Mouse (Mus musculus) granulocyte monocyte progenitor cell, adult 5-6 weeks (primary cell): Measurements from ENCODE around the gene Tnip1. TPM values are rescaled to one million over a fixed set of nuclear protein-coding genes. Genes with fewer than 3 reads are reported as not detected.

Experiments
- ATAC-seq: replicated peaks from 2 replicates; pipeline ENCODE4 v1.8.0; 2016; ENCODE audit warnings: mild to moderate bottlenecking, moderate TSS enrichment, inconsistent platforms; ENCODE audit not compliant: poor library complexity, severe bottlenecking
- total RNA-seq, 2 experiments: library from RNA; stranded (forward) in 1 of 2; stranded (reverse) in 1 of 2; fragments of 200-712, 200-1000 nt in 1 of 2; fragments of >200 nt in 1 of 2; fragmentation: Nextera tagmentation in 1 of 2; gene quantifications; 2 replicates each; pipeline ENCODE4 v1.2.3; 2014 to 2017

The Tnip1 gene
- total RNA-seq, 2 experiments from 2014 or later, result 27.7 to 28.0 TPM

DNA sequence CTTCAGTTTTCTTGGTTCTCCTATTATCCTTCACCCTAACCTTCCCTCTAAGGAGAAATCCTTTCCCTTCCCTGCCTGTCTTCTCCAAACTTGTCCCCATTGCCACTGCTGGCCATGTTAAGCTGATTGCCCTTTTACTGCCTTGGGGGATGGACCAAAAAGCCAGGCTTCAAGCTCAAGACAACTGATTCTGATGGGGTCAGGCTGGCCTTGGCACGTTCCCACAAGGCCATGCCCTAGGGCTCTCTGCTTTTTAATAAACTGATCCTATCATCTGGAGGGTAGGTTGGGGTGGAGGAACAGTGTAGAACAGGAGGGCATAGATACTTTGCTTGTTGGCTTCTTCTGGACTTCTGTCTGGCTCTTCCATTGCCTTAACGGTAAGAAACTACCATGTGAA, 77.3 kb downstream of the Tnip1 start:
- ATAC-seq, result no peak

DNA sequence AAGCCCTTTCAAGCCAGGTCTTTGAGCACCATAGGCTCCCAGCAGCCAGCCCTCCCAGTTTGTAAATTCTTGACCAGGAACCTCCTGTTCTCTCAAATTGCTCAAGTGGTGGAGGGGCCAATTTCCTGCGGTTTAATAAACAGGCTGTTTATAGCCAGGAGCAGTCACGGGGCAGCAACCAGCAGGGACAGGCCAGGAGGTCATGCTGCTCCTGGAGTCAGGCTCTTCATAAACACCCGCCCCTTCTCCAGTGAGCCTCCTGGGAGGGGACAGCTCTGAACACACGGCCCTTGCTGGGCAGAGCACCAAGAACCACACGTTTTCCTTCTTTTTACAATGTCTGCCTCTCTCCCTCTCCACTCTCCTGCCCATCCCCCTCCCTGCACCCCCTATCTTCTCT, 77.8 kb downstream of the Tnip1 start:
- peak; percentile 87 for ATAC-seq

DNA sequence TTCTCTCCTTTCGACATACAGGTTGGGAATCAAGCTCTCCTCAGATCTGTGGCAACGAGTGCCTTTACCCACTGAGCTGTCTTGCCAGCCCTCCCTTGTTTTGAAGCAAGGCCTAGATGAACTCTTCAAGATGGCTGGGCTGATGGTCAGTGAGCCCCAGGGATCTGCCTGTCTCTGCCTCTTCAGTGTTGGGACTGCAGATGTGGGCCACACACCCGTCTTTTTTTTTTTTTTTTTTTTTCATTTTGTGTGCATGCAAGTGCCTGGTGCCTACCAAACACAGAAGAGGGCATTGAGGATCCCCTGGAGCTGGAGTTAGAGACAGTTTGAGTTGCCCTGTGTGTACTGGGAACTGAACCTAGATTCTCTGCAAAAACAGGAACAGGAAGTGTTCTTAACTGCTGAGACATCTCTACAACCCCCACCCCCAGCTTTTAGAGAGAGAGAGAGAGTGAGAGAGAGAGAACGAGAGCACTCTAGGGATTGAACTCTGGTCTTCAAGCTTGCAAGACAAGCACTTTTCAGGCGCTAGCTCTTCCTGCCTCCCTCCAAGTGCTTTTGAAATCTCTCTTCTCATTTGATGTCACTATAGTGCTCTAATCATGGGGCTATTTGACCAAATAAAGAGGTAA, 78.4 kb downstream of the Tnip1 start:
- ATAC-seq, result peak; percentile 75

- ATAC-seq, result no peak
Measured at GRCm38 (mm10) chr11:54882671-54883070, 80.0 kb downstream of the Tnip1 start.

DNA sequence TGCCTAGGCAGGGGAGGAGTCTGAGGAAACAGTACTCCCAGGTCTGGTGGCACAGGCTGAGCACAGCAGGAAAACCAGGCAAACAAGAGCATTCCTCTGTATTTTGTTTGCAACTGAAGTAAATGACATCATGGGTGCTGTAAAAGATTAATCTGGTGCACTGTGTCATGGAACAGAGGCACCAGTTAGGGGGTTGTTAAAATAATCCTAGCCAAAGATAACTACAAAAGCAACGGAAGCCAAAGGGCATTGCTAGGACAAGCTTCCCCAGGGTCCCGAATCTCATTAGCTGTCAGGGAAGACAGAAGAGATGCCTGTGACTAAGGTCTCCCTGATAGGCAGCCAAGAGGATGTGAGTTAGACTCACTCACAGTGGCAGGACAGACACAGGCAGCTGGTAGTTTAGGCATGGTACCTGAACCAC, 81.7 kb downstream of the Tnip1 start:
- no peak for ATAC-seq

DNA sequence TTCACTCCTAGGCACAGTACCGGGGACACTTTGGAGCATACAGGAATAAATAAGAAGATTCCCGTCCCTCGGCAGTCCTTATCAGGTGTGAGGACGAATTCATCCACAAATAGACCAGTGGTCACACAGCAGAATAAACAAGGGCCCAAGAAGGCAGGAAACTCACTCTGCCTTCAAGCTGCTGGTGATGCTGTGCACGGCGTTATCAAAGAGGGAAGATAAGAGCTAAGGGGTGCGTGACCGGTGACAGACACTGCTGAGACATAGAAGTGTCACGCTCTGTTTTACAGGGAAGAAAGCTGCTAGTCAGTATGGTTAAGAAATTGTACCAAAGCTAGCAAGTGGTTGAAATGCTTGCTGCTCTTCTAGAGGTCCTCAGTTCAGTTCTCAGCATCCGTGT, 82.8 kb downstream of the Tnip1 start:
- no peak for ATAC-seq

DNA sequence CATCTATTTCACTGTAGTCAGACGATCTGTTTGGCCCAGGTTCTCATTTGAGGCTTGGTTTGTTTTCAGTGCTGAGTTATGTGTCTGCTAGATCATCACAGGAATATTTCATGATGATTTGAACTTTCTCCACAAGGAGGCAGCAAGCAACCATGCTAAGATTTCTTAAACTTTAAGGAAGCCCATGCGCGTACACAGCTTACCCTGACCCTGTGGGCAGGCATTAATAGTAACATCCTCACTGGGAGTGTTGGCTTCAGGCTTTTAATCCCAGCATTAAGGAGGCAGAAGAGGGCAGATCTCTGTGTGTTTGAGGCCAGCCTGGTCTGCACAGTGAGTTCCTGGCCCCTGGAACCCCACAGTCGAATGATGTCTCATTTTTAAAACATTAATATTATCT, 83.3 kb downstream of the Tnip1 start:
- peak; percentile 80 for ATAC-seq

- no peak for ATAC-seq
Measured at GRCm38 (mm10) chr11:54878893-54879292, 83.8 kb downstream of the Tnip1 start.

DNA sequence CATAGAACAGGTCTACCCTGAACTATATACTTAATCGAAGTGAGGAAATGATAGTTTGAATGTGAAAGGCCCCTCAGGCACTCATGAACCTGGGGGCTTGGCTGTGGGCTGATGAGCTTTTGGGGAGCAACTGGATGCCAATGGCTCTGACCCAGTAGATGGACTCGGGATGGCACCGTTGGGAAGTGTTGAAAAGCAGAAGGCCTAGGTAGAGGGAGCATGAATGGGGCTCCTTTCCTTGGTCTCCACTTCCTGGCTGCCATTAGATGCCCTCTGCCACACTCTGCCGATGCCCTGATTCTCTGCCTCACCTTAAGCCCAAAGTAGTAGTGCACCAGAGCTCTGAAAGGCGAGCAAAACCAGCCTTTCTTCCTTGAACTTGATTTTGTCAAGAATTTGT, 86.7 kb downstream of the Tnip1 start:
- ATAC-seq, result no peak

GRCm38 (mm10) chr11:54871831-54872537, 90.7 kb downstream of the Tnip1 start:
- ATAC-seq, result no peak

- ATAC-seq, result no peak
Measured at GRCm38 (mm10) chr11:54869318-54869717, 93.4 kb downstream of the Tnip1 start.

DNA sequence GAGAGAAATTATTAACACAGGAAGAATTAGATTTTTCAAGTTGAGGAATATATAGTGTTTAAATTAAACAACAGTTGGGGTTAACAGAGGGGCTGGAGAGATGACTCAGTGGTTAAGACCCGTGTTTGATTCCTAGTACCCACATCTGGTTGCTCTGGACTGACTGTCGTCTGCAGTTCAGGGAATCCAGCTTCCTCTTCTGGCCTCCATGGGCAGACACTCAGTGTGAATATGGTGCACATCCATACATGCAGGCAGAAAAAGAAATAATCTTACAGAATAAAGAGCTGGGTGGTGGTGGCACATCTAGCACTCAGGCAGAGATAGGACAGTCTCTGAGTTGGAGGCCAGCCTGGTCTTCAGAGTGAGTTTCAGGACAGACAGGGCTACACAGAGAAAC, 94.3 kb downstream of the Tnip1 start:
- no peak for ATAC-seq

DNA sequence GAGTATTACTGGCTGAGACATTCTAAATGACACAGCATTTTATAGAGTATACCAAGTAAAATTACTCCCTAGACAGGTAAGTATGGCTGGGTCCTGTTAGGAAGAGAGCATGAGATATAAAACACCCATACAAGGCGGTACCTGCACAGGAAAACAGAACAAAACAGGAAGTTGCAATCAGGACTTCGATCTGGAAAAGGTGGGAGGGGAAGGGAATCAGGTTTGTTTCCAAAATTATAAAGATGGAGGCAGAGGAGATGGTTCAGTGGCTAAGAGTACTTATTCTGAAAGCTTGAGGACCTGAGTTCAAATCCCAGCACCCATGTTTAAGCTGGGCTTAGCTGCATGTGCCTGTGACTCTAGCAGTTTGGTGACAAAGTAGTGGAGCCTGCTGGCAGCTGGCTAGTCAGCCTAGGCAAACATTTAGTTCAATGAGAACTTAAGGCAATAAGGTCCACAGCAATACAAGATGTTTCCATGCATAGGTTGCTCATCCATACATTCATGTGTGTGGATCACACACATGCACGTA, 94.7 kb downstream of the Tnip1 start:
- no peak for ATAC-seq

GRCm38 (mm10) chr11:54867049-54867385, 95.7 kb downstream of the Tnip1 start:
- no peak for ATAC-seq

DNA sequence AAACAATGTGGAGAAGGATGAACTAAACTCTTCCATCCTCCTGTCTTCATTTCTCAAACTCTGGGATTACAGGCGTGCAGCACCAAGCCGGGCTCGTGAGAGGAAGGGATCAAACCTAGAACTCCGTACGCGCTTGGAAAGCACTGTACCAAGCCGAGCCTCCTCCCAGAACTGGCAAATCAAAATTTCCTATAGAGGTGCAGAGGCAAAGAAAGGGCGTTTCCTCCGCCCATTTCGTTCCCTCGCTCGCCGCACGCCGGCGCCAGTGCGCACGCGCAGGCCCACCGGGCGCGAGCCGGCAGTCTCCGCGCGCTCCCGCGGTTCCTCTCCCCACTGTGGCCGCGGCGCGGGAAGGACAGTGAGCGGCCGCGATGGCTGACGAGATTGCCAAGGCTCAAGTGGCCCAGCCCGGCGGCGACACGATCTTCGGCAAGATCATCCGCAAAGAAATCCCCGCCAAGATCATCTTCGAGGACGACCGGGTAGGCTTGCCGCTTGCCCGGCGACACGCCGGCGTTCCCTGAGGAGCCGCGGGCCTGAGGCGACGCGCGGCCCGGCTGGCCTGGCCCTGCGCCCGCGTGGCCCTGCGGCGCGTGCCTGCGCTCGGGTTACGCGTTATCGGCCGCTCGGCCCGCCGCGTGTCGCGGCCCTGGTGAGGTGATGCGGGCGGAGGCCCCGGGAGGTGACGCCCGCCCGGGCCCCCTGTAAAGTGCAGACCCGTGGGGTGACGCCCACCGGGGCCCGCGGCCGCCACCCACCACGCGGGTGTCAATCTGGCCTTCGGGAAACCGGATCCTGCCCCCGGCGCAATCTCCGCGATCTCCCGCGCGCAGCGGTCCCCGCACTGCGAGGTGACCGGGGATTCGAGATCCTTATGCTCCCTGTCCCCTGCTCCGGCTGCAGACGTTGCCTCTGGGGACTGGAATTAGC, 96.3 kb downstream of the Tnip1 start, which contains the start of gene Hint1:
Gene Hint1, plus strand, starts transcription at position 265 of the 930 bp plus-strand sequence.
- ATAC-seq, result peak; percentile 71

GRCm38 (mm10) chr11:54865330-54866085, 97.2 kb downstream of the Tnip1 start:
- ATAC-seq, result no peak

GRCm38 (mm10) chr11:54862621-54863520, 99.8 kb downstream of the Tnip1 start:
- ATAC-seq, result no peak

GRCm38 (mm10) chr11:54861471-54862420, 101.0 kb downstream of the Tnip1 start:
- ATAC-seq, result no peak
